Mouse (Mus musculus) layer of hippocampus, adult 9-11 months (tissue): ENCODE results near the gene Nlrc3.
"Not testable (repeated sequence)": the region's sequence is repeated elsewhere in the genome, so short reads cannot be mapped to it uniquely, and the experiment has no call there.

ENCODE experiments used
- DNase-seq: peaks from one replicate; pipeline ENCODE4 v3.0.0; 2022

Gene Nlrc3

DNA sequence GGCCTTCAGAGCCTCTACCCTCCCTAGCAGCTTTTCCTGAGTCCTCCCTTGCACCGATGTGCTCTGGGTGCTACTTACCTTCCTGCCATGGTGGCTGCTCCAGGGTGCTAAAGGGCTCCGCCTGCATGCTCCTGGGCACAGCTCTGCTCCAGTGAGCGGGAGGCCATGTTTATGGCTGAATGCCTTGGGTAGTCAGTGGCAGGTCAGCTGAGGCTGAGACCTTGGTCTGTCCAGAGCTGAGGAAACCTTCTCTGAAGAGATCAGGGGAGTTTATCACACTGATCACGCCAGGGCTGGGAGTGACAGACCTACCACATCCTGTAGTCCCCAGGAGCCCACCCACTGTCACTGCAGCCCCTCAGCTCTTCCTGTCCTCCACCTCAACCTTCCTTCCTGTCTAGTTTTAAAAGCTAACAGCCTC, at the start of gene Nlrc3:
Nlrc3 (minus strand) TSS at position 382 of the 421 bp plus-strand sequence.
- DNase-seq, result no peak

GRCm38 (mm10) chr16:4022719-4023118, 46.3 kb upstream of the Nlrc3 start:
- no peak for DNase-seq

GRCm38 (mm10) chr16:4021241-4021640, 44.8 kb upstream of the Nlrc3 start:
- DNase-seq, result no peak

DNA sequence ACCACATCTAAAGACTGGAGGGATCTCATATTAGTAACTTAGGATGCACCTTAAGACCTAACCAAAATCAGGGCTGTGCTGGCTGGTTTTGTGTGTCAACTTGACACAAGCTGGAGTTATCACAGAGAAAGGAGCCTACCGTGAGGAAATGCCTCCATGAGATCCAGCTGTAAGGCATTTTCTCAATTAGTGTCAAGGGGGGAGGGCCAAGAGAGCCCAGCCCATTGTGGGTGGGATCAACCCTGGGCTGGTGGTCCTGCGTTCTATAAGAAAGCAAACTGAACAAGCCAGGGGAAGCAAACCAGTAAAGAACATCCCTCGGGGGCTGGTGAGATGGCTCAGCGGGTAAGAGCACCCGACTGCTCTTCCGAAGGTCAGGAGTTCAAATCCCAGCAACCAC, 41.0 kb upstream of the Nlrc3 start:
- DNase-seq, result not testable (repeated sequence)

- not testable (repeated sequence) for DNase-seq
Observed at GRCm38 (mm10) chr16:4016786-4017185, 40.4 kb upstream of the Nlrc3 start.

DNA sequence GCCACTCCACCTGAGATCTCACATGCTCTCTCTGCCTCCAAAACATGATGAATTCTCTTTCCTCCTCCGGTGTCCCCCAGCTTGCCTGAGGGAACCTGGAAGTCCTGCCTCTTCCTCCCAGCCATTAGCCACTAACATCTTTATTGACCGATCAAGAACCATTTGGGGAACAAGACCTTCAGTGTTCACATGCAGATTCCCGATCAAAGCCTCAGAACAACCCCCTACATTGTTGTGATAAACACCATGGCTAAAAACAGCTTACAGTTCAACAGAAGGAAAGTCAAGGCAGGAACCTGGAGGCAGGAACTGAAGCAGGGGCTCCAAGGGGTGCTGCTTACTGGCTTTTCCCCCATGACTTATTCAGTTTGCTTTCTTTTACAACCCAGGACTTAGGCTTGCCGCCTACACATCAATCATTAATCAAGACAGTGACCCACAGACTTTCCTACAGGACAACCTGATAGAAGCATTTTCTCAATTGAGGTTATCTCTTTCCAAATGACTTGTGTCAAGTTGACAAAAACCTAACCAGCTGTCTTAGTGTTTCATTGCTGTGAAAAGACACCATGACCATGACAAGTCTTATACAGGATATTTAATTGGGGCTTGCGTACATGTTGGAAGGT, 37.7 kb upstream of the Nlrc3 start:
- DNase-seq, result no peak

GRCm38 (mm10) chr16:4012882-4013570, 36.6 kb upstream of the Nlrc3 start:
- DNase-seq, result no peak

GRCm38 (mm10) chr16:4003489-4004398, 27.3 kb upstream of the Nlrc3 start, which contains the start of gene Slx4:
Gene Slx4 (minus strand): TSS chr16:4003770.
- DNase-seq, result peak; percentile 98

DNA sequence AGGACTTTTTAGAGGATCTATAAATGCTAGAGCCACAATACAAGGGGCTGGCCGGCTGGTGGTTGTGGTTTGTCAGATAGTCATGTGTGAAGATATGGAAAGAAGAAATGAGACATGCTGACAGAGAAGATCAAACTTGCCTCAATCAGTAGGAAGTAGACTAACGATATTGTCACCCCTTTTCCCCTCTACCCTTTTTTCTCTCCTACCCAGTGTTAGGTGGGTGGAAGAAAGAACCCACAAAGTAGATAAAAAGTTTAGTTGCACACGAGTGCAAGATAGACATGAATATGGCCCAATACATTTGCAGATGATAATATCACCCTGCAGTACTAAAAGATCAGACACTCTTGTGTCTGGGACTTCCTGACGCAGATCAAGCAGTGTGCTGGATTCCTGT, 12.0 kb upstream of the Nlrc3 start:
- DNase-seq, result no peak

- no peak for DNase-seq
Observed at GRCm38 (mm10) chr16:3983146-3983700, 6.8 kb upstream of the Nlrc3 start.

DNA sequence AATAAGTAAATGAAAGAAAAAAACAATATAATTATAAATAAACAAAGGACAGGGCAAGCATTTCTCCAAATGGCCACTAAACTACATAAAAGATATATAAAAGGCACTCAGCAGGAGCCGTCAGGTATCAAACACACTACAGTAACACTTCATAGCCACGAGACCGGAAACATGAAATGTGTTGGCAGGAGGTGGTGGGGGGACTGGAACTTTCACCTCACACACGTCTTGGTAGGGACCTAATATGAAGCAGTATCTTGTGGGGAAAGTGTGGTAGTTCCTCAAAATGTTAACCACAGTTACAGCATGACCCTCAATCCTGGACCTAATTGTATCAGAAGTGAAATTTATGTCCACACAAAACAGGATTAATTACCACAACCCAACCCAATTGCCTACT, 5.7 kb upstream of the Nlrc3 start:
- no peak for DNase-seq

GRCm38 (mm10) chr16:3976712-3977111, 280 bp upstream of the Nlrc3 start:
- DNase-seq, result no peak

GRCm38 (mm10) chr16:3975658-3976057, 774 bp downstream of the Nlrc3 start:
- no peak for DNase-seq

DNA sequence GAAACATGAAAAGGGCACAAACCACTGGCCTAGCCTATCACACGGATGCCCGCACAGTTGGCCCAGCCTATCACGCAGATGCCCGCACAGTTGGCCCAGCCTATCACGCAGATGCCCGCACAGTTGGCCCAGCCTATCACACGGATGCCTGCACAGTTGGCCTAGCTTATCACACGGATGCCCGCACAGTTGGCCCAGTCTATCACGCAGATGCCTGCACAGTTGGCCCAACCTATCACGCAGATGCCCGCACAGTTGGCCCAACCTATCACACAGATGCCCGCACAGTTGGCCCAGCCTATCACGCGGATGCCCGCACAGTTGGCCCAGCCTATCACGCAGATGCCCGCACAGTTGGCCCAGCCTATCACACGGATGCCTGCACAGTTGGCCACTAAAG, 2.0 kb downstream of the Nlrc3 start:
- not testable (repeated sequence) for DNase-seq

DNA sequence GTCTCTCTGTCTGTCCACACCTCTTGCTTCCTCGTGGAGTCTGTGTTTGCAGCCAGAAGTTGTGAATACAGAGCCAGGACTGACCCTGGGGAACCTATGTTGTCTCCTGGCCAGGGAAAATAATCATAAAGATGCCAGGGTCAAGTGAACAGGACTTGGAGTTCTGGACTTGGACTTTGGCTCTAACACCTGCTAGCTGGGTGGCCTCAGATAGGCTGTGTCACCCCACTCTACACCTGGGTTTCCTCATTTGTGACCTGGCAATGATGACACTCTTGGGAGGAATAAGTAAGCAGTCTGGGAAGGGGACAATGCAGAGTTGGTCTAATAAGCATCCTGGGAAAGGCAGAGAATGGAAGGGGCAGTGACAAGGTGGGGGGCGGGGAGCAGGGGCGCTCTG, 10.9 kb downstream of the Nlrc3 start:
- DNase-seq, result no peak

DNA sequence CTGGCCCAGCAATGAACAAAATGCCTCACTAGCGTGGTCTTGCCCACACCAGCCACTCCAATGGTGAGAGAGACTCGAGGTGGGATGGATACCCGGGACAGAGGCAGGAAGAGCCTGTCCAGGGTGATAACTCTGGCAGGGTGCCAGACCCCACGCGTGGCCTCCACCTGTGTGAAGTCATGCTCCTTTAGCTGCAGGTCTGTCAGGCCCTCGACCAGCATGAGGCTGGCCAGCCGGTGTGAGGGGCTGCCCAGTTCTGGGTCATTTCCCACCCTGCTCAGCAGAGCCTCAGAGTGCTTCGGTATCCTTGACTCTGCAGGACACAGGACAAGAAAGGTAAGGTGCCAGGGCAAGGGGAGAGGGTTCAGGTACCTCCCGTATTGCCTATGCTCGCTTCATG, 11.4 kb downstream of the Nlrc3 start:
- no peak for DNase-seq

DNA sequence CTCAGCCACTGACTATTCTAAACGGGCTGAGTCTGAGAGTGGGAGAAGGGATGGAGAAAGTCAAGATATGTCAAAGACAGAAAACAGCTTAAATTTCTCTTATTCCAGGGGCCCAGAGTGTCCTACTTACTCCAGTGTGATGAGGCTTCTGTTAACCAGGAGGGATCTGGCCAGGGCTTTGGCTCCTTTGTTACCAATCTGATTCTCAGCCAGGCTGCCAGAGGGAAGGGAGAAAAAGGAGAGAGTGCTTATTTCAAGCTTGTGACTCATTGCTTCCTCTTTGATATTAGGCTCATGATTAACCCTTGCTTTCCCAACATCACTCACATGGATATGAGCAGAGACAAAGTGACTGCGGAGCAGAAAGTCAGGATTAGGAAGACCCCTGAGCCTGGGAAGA, 17.2 kb downstream of the Nlrc3 start:
- no peak for DNase-seq

DNA sequence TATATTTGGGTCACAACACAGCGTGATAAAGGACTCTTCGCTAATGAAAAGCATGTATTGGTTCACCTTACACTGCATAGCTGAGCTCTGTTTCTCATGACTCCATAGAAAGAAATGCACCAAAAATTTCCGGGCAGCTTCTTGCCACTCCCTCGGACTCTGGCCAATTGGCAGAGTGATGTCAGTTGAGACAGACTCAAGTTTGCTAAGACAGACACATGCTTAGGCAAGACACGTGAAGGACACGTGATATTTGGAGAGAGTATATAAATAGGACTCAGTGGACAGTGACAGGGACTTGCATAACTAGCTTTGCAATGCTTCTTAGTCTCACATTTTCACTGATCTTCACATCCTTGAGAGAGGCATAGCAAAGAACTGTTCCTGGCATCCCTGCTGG, 20.1 kb downstream of the Nlrc3 start:
- DNase-seq, result peak; percentile 52

DNA sequence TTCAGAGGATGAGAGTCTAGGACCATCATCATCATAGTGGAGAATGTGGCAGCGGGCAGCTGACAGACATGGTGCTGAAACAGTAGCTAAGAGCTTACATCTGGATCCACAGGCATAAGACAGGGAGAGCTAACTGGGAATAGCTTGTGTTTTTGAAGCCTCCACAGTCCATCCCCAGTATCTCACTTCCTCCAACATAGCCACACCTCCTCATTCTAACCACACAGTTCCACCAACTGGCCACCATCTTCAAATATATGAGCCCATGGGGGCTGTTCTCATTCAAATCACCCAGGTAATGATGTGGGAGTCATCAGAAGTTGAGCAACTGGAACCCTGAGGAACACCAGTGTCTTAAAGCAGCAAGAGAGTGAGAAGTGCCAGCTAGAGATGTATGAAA, 25.3 kb downstream of the Nlrc3 start:
- no peak for DNase-seq

GRCm38 (mm10) chr16:3934701-3935100, 41.7 kb downstream of the Nlrc3 start:
- DNase-seq, result no peak

DNA sequence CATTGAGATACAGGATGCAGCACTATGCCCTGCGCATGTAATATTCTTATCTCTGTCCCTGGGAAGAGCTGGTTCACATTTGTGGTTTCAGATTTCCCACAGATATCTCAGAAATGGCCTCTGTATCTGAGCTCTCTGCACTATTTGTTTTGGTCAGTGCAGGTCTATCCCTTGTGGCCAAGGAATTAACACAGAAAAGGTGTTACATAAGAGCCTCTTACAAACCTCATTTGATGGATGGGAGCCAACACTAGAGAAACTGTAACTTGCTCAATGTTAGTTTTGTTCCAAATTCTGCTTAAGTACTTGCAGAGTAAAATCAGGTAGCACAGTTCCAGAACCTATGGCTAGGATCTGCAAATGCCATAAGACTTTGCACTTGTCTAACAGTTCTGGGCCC, 42.3 kb downstream of the Nlrc3 start:
- DNase-seq, result no peak

- no peak for DNase-seq
Observed at GRCm38 (mm10) chr16:3933536-3933935, 42.9 kb downstream of the Nlrc3 start.

- peak; percentile 77 for DNase-seq
Observed at GRCm38 (mm10) chr16:3929151-3929550, 47.3 kb downstream of the Nlrc3 start.
